Mouse (Mus musculus): ENCODE data around the gene Rnase13. TPM values are rescaled to one million over a fixed set of nuclear protein-coding genes. Genes with fewer than 3 reads are reported as not detected.
"Not testable (repeated sequence)": the region's sequence is repeated elsewhere in the genome, so short reads cannot be mapped to it uniquely, and the experiment has no call there.

The Rnase13 gene
- polyA plus RNA-seq, 1 experiment from 2014 or later, result not detected

- not testable (repeated sequence) for H3K4me2 ChIP-seq (replicated peaks); H3K9ac ChIP-seq (replicated peaks); H3K9me3 ChIP-seq; H3K36me3 ChIP-seq; ATAC-seq; H3K4me3 ChIP-seq (replicated peaks); H3K4me1 ChIP-seq (replicated peaks); H3K27ac ChIP-seq; H3K27me3 ChIP-seq
- WGBS, result 91% methylated on average over 11 of the region's 11 CpGs
Observed at GRCm38 (mm10) chr14:51926930-51927329, 4.4 kb upstream of the Rnase13 start.

- 81% methylated on average over 4 of the region's 4 CpGs for WGBS
- H3K4me2 ChIP-seq (replicated peaks), result no peak overlapping the region
- no peaks in the 10 kb centered on the region for H3K36me3 ChIP-seq
- H3K4me3 ChIP-seq (replicated peaks), result no peak overlapping the region
- H3K9me3 ChIP-seq, result no peaks in the 10 kb centered on the region
- ATAC-seq, result no peak
- no peak overlapping the region for H3K9ac ChIP-seq (replicated peaks)
- H3K27ac ChIP-seq, result no peak overlapping the region
- no peaks in the 10 kb centered on the region for H3K4me1 ChIP-seq (replicated peaks)
- no peaks in the 10 kb centered on the region for H3K27me3 ChIP-seq
Observed at GRCm38 (mm10) chr14:51923492-51923891, 919 bp upstream of the Rnase13 start.

GRCm38 (mm10) chr14:51922910-51923309 is 337 bp upstream of the Rnase13 start:
- no peak overlapping the region for H3K27ac ChIP-seq
- WGBS, result 89% methylated on average over 2 of the region's 2 CpGs
- no peak overlapping the region for H3K9ac ChIP-seq (replicated peaks)
- H3K4me3 ChIP-seq (replicated peaks), result no peak overlapping the region
- no peaks in the 10 kb centered on the region for H3K4me1 ChIP-seq (replicated peaks)
- no peak overlapping the region for H3K4me2 ChIP-seq (replicated peaks)
- H3K36me3 ChIP-seq, result no peaks in the 10 kb centered on the region
- no peaks in the 10 kb centered on the region for H3K9me3 ChIP-seq
- no peak for ATAC-seq
- no peaks in the 10 kb centered on the region for H3K27me3 ChIP-seq

- Histone ChIP-seq H3K4me3 (replicated peaks) (no peak overlapping the region), H3K27me3 (no peaks in the 10 kb centered on the region), H3K9ac (replicated peaks) (no peak overlapping the region), H3K4me1 (replicated peaks) (no peaks in the 10 kb centered on the region), H3K36me3 (no peaks in the 10 kb centered on the region), H3K4me2 (replicated peaks) (no peak overlapping the region), H3K9me3 (no peaks in the 10 kb centered on the region), H3K27ac (no peak overlapping the region)
- WGBS, result 87% methylated on average over 16 of the region's 16 CpGs
- ATAC-seq, result no peak
Observed at GRCm38 (mm10) chr14:51921759-51922570, 608 bp downstream of the Rnase13 start.

- no peak overlapping the region for H3K4me3 ChIP-seq (replicated peaks)
- H3K4me2 ChIP-seq (replicated peaks), result no peak overlapping the region
- no peak for ATAC-seq
- no peak overlapping the region for H3K27ac ChIP-seq
- H3K9ac ChIP-seq (replicated peaks), result no peak overlapping the region
- peaks cover 7% of the 10 kb centered on the region for H3K4me1 ChIP-seq (replicated peaks)
- H3K27me3 ChIP-seq, result 0 out of 2 replicates have a peak, but pooled peaks cover under 1% of the 10 kb centered on the region
- 92% methylated on average over 4 of the region's 4 CpGs for WGBS
- no peaks in the 10 kb centered on the region for H3K36me3 ChIP-seq
- H3K9me3 ChIP-seq, result no peaks in the 10 kb centered on the region
Observed at GRCm38 (mm10) chr14:51918966-51919365, 3.6 kb downstream of the Rnase13 start.

- no peaks in the 10 kb centered on the region for H3K9me3 ChIP-seq
- peaks cover 3% of the 10 kb centered on the region; the same call in 1 of the 2 replicates for H3K27me3 ChIP-seq
- peaks cover 16% of the 10 kb centered on the region for H3K4me1 ChIP-seq (replicated peaks)
- no peak for ATAC-seq
- H3K27ac ChIP-seq, result no peak within 1 kb of the TSS
- no peak within 1 kb of the TSS for H3K4me2 ChIP-seq (replicated peaks)
- H3K36me3 ChIP-seq, result no peaks in the 10 kb centered on the region
- H3K9ac ChIP-seq (replicated peaks), result no peak within 1 kb of the TSS
- H3K4me3 ChIP-seq (replicated peaks), result no peak within 1 kb of the TSS
- WGBS, result 90% methylated on average over 4 of the region's 4 CpGs
Observed at GRCm38 (mm10) chr14:51918125-51918524, 4.4 kb downstream of the Rnase13 start, which contains the start of gene Tppp2. Tppp2 (plus strand) TSS chr14:51918425.

- Histone ChIP-seq H3K27ac (no peak overlapping the region), H3K27me3 (peaks cover 7% of the 10 kb centered on the region), H3K9me3 (no peaks in the 10 kb centered on the region), H3K4me1 (replicated peaks) (peaks cover 25% of the 10 kb centered on the region), H3K36me3 (no peaks in the 10 kb centered on the region), H3K4me2 (replicated peaks) (no peak overlapping the region), H3K4me3 (replicated peaks) (no peak overlapping the region), H3K9ac (replicated peaks) (no peak overlapping the region)
- WGBS, result 86% methylated on average over 4 of the region's 4 CpGs
- ATAC-seq, result no peak
Observed at GRCm38 (mm10) chr14:51916539-51916938, 6.0 kb downstream of the Rnase13 start.

- no peak overlapping the region for H3K4me2 ChIP-seq (replicated peaks)
- H3K36me3 ChIP-seq, result no peaks in the 10 kb centered on the region
- ATAC-seq, result no peak
- H3K9ac ChIP-seq (replicated peaks), result no peak overlapping the region
- peaks cover 7% of the 10 kb centered on the region for H3K27me3 ChIP-seq
- peaks cover 25% of the 10 kb centered on the region for H3K4me1 ChIP-seq (replicated peaks)
- H3K27ac ChIP-seq, result peak overlapping the region; percentile 65
- no peaks in the 10 kb centered on the region for H3K9me3 ChIP-seq
- no peak overlapping the region for H3K4me3 ChIP-seq (replicated peaks)
- 33% methylated on average over 3 of the region's 3 CpGs for WGBS
Observed at GRCm38 (mm10) chr14:51915030-51915429, 7.5 kb downstream of the Rnase13 start.

- Histone ChIP-seq H3K27me3 (peaks cover 7% of the 10 kb centered on the region), H3K27ac (peak within 1 kb of the TSS; percentile 65), H3K4me1 (replicated peaks) (peaks cover 25% of the 10 kb centered on the region), H3K9me3 (no peaks in the 10 kb centered on the region), H3K9ac (replicated peaks) (peak within 1 kb of the TSS; percentile 77), H3K4me3 (replicated peaks) (peak within 1 kb of the TSS; percentile 61), H3K36me3 (no peaks in the 10 kb centered on the region), H3K4me2 (replicated peaks) (peak within 1 kb of the TSS; percentile 99)
- ATAC-seq, result peak; percentile 68
- under 1% methylated on average over 22 of the region's 23 CpGs for WGBS
Observed at GRCm38 (mm10) chr14:51913960-51914762, 8.4 kb downstream of the Rnase13 start, which contains the start of gene Ndrg2. Ndrg2 (minus strand) TSS chr14:51914158.

GRCm38 (mm10) chr14:51913062-51913959 is 9.3 kb downstream of the Rnase13 start:
- no peaks in the 10 kb centered on the region for H3K36me3 ChIP-seq
- H3K27me3 ChIP-seq, result peaks cover 7% of the 10 kb centered on the region
- under 1% methylated on average over 58 of the region's 58 CpGs for WGBS
- H3K27ac ChIP-seq, result 0 out of 2 replicates have a peak overlapping the region, but pooled peaks have one; percentile 30
- H3K9ac ChIP-seq (replicated peaks), result peak overlapping the region; percentile 77
- peaks cover 25% of the 10 kb centered on the region for H3K4me1 ChIP-seq (replicated peaks)
- peak; percentile 75 for ATAC-seq
- peak overlapping the region; percentile 99 for H3K4me2 ChIP-seq (replicated peaks)
- no peaks in the 10 kb centered on the region for H3K9me3 ChIP-seq
- peak overlapping the region; percentile 61 for H3K4me3 ChIP-seq (replicated peaks)

GRCm38 (mm10) chr14:51912391-51913061 is 10.0 kb downstream of the Rnase13 start:
- peak; percentile 32 for ATAC-seq
- WGBS, result 6% methylated on average over 14 of the region's 14 CpGs
- peak overlapping the region; percentile 61 for H3K4me3 ChIP-seq (replicated peaks)
- H3K27ac ChIP-seq, result no peak overlapping the region
- H3K9me3 ChIP-seq, result no peaks in the 10 kb centered on the region
- peak overlapping the region; percentile 99 for H3K4me2 ChIP-seq (replicated peaks)
- H3K4me1 ChIP-seq (replicated peaks), result peaks cover 25% of the 10 kb centered on the region
- H3K36me3 ChIP-seq, result no peaks in the 10 kb centered on the region
- H3K27me3 ChIP-seq, result peaks cover 7% of the 10 kb centered on the region
- peak overlapping the region; percentile 77 for H3K9ac ChIP-seq (replicated peaks)

All from midbrain, embryonic 13.5 days (tissue).